Mouse (Mus musculus) spleen, adult 12 weeks (tissue): ENCODE data around the gene Fam209.

Source experiments
- DNase-seq: peaks from one replicate; pipeline ENCODE4 v3.0.0; 2022; ENCODE audit warnings: low spot score

Gene Fam209

DNA sequence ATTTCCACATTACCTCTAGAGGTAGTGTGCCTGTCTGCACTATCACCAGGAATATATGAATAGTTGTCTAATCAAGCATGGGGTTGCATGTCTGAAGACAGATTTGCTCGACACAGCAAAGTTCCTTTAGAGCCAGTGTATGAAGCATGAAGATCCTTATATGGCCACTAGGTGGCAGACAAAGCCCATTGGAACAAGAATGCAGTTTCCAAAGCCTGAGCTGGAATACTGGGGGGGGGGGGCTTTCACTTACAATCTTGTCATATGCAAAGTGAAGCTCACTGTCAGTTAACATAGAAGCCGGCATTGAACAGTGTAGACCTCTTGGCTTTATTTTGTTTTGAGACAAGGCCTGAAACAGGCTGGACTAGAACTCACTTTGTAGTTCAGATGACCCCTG lies 5.5 kb downstream of the Fam209 start:
- DNase-seq: no peak

DNA sequence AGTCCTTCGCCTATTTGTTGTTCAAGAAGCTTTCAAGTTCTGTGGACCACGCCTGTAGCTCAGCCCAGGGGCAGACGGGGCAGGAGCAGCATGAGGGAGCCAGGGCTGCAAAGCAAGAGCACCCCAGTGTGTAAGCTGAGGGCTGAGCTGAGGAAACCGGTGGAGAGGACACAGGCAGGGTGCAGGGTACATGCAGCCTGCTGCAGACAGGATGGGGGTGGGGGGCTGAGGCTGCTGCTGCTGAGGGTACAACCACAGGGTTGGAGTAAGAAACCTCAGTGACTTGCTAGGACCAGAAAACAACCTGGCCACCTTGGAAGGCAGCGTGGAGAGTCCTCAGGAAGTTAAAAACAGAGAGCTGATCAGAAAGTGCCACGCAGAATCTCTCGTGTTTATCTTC lies 8.0 kb downstream of the Fam209 start:
- no peak for DNase-seq

DNA sequence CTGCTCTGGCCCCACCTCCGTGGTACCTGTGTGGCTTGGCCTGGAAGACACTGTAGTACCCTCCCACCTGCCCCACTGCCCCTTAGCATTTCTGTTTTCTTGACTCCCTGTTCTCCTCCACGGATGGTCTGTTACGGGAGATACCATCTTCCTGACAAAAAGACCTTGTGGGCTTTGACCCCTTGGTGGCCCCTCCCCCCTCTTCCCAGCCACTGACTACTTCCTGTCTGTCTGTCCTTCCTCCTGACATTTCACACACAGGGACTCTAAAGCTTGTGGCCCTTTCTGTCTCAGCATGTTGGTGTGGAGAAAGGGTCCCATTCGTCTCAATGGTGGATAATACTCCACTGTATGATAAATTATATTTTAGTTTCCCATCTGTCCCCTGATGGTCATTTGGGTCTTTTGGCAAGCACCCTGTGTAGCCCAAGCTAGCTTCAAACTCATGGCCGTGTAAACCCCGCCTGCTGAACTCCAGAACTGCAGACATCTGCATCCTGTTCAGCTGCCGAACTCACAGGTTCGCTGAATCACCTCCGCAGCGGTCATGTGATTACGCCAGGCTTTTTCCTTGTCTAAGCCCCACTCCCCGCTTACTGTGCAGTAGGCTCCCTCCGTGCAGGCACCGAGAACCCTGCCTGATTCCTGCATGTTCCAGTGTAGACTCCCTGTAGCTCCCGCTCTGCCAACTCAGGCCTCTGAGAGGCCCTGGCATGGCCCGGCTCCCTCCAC lies 9.5 kb downstream of the Fam209 start:
- DNase-seq: no peak

DNA sequence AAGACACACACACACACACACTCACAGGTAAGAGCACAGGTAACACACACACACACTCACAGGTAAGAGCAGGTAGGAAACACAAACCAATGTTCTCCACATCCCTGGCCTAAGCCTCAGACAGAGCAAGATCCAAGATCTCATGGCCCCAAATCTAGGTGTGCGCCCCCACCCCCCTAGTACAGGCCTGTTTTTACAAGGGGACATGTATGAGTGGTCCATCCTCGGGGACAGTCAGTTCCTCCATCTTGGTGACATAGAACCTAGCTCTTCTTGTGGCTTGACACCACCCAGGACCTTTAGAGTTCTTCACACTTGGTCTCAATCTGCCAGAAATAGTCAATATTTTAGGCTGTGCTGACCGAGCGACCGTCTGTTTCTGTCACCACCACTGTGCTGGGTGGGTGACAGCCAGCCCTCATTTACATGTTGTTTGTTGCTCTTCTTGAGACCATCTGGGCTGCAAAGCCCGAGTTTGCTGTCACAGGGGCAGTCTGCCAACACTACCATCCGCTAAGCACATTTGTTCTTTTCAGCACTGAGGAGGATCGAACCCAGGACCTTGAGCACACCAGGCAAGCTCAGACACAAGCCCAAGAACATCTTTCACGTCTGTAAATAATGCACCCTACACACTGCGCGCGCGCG lies 11.6 kb downstream of the Fam209 start:
- DNase-seq: no peak

DNA sequence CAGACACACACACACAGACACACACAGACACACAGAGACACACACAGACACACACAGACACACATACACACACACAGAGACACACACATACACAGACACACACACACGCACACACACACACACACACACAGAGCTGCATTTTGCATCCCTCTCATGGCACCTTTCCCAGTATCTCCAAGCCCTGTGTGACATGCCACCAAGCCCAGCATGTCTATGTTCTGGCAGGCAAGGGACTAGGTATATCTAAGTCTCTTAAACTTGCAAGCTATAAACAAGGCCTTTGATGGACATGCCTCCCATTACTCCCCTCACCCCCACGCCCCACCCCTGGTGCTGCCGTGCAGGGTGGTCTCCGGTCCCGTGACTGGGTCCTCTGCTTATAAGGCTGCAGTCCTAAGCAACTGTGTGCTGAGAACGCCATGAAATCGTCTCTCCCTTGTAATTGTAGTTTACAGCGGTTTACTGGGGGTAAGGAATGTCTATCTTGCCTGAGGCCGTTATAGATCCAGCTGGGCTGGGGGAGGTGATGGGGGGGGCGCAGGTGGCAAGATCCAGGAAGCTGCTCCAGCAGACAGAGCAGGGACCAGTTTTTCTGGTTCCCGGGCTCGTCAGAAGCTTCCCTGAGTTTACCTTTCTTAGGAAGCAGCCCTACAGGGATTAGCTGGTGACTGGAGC lies 12.5 kb downstream of the Fam209 start:
- DNase-seq: no peak

DNA sequence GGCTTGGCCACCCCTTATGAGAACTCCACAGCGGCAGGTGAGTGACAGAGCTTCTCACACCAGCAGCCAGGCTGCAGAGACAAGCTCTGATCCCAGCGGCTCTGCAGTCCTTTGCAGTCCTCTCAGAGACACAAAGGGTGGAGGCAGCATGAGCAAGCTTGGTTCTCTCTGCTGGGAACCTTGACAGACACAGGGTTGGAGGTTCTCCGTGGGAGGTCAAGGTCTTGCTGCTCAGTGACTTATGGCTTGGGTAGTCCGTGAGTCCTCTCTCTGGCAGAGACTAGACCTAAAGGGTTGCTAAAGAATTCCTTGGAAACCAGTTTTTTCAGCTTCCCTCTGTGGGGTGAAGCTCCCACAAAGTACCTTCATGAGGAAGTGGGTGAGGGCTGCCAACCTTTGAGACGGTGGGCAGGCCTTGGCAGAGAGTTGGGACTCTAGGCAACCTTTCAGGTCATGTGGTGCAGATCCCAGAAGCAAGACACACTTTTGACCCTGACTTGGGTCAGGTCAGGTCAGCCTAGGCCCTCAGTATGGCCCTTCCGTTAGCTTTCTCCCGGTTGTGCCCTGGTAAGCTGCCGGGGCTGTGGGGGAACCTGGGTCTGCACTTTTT lies 24.5 kb downstream of the Fam209 start:
- no peak for DNase-seq

DNA sequence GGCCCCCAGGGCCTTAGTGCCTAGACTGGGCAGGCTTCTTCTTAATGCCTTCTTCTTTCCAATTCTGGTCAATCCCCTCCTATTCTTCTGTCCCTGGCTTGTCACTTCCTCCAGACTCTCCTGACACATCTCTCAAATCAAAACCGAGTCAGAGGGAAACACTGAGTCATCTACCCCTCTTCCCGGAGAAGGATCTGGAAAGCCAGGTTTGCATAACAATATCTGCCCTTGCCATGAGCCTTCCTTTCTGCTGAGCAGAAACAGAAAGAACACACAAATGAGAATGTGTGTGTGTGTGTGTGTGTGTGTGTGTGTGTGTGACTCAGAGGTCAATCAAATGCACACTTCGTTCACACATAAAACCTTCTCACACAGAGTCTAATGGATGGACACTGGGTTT lies 26.5 kb downstream of the Fam209 start:
- no peak for DNase-seq

GRCm38 (mm10) chr2:172500752-172501316 lies 28.5 kb downstream of the Fam209 start:
- DNase-seq: no peak

DNA sequence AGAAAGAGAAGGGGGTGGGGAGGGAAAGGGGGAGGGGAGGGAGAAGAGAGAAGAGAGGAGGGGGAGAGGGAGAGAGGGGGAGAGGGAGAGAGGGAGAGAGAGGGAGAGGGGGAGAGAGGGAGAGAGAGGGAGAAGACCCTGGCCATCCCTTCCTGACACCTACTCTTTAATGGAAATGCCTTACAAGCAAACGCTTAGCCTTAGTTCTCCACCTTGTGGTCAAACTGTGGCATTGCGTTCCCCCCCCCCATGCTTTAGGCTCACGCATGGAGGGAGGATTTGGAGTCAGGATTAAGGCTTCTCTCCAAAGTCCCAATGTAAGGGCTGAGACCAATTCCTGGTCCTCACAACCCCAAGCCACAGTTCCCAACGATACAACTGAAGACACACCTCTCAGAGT lies 29.0 kb downstream of the Fam209 start:
- no peak for DNase-seq

GRCm38 (mm10) chr2:172502168-172502567 lies 29.8 kb downstream of the Fam209 start:
- no peak for DNase-seq

- no peak for DNase-seq
These were observed 33.8 kb downstream of the Fam209 start for GRCm38 (mm10) chr2:172506121-172506520.

DNA sequence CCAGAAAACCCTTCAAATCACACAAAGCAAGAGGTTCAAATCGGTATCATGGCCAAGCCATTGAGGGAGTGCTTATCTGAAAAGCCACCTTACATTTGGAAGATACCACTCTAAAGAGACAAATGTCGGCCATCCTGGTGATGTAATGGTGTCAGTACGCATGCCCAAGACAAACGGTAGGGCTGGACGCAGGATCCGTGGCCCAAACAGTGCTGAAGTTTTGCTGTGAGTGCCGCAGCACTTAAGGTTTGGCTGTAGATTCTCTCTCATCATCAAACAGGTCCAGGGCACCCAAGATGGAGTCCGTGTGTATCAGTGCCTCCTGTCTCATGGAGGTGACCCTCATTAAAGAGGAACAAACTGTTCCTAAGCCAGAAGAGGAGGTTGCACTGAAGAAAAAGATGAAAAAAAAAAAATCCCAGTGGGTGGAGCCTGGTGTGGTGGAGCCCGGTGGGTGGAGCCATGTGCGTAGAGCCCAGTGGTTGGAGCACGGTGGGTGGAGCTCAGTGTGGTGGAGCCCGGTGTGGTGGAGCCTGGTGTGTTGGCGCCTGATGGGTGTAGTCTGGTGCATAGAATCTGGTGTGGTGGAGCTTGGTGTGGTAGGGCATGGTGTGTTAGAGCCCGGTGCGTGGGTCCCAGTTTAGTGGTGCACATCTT lies 37.9 kb downstream of the Fam209 start:
- no peak for DNase-seq

DNA sequence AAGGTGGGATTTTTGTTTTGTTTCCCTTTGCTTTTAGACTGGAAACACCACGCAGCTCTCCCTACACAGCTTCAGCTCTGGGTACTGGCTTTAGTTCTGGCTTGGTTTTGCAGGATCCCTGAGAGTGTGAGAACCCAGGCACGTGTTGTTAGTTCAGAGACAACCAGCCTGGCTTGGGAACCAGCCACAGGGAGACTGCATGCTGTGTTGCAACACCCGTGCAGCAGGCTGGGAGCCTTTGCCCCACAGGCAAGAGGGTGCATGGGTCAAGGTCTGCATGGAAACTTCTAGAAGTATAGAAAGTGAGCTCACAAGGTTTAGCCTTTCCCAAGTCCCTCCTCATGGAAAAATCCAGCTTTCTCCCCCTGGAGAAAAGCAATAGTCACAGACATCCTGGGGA lies 38.6 kb downstream of the Fam209 start:
- DNase-seq: no peak

DNA sequence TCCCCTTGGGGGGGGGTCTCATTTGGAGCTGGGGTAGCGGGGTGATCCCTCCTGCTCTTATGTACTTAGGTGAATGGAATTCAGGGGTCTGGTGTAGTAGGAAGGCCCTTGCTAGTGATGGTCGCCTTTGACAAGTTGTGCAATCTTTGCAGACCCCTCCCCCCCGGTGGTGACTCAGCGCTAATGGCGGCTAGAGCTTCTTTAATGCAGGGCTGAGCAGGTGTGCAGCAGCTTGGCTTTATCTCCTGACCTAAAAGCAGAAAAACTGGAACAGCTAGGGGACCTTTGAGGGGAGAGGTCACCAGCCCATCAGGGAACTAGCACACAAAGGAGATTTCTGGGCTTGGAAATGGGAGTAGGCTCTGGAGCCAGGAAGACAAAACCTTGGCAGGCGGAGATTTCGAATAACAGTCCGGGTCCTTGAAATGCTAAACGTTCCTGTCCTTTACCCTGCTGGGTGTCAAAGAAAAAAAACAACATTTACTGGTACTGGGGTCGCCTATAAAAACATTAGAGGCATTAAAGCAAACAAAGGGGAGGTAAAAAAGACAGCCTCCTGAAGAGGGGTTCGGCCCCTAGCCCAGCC lies 44.2 kb downstream of the Fam209 start:
- no peak for DNase-seq

DNA sequence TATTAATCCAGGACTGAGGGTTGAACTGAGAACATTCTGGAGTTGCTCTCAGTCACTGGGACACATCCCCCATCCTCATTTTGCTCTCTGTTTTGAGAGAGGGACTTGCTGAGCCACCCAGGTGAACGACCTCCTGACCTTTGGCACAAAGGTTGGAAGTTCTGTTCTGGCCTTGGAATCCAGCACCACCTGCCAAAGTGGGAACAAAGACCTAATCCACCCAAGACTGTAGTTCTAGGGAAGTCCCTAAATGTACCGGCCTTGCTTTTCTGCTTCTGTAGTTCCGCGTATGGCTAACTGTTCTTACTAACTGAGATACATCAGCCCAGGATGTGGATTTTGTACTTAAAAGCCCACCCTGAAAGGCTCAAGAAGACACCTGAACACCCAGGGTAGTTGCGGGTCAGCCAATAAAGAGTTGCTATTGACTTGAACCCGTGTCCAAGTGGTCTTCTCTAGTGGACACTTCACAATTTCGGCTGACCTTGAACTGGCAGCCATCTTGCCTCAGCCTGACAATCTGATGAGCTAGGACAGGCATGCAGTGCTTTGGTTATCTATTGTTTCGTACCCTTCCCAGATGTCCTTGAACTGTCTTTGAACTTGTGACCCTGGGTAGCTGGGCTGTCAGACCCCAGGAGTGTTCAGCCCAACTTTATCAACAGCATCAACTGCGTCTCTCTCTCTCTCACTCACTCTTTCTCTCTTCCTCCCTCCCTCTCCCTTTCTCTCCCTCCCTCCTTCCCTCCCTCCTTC lies 48.5 kb downstream of the Fam209 start:
- DNase-seq: no peak

DNA sequence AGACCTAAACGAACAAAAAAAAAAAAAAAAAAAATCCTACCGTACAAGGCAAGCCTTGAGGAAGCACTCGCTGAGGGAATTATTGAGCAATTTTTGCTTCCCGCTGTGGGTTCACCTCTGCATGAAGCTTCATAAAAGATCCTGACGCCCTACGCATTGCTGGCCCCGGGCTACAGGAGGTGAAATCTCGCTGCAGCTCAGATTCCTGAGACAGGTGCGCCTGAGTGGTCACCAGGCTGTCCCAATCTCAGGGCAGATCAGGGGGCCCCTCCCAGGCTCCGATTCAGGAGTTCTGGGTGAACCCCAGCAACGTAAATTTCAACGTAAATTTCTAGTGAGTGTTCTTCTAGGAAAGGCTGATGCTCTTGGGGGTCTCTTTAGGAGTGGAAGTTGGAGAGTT lies 50.2 kb downstream of the Fam209 start:
- DNase-seq: no peak
